Mouse (Mus musculus) CH12.LX (cell line): ENCODE measurements around the gene Hyal2.
A peak's percentile ranks its signal among the peaks of the same experiment; 100 is the strongest.

Experiments
- CTCF ChIP-seq, 2 experiments: IDR thresholded peaks in 1 of 2; conservative IDR thresholded peaks in 1 of 2; 2 replicates each; pipeline ENCODE4 v1.5.1; 2011 to 2012; ENCODE audit warnings: low read depth in 2 of 2, low read length in 2 of 2, improper control_type of control experiment in 1 of 2, inconsistent platforms in 1 of 2, mild to moderate bottlenecking in 1 of 2, moderate library complexity in 1 of 2
- E2F4 ChIP-seq: IDR thresholded peaks from 2 replicates; pipeline ENCODE4 v1.6.1; 2011; ENCODE audit warnings: low read depth, low read length, improper control_type of control experiment; ENCODE audit not compliant: insufficient replicate concordance
- EP300 ChIP-seq: IDR thresholded peaks from 2 replicates; pipeline ENCODE4 v1.6.1; 2011; ENCODE audit warnings: low read length, improper control_type of control experiment
- HCFC1 ChIP-seq: IDR thresholded peaks from 2 replicates; pipeline ENCODE4 v1.6.1; 2012; ENCODE audit warnings: low read depth, mild to moderate bottlenecking, inconsistent platforms, low read length, improper control_type of control experiment
- MAFK ChIP-seq: IDR thresholded peaks from 2 replicates; pipeline ENCODE4 v1.6.1; 2011; ENCODE audit warnings: low read length, improper control_type of control experiment; ENCODE audit not compliant: insufficient replicate concordance
- MAX ChIP-seq: IDR thresholded peaks from 2 replicates; pipeline ENCODE4 v1.6.1; 2011; ENCODE audit warnings: low read length, improper control_type of control experiment
- MEF2A ChIP-seq: IDR thresholded peaks from 2 replicates; pipeline ENCODE4 v1.6.1; 2014; ENCODE audit warnings: low read depth, mild to moderate bottlenecking, inconsistent platforms, low read length, improper control_type of control experiment, borderline replicate concordance
- MXI1 ChIP-seq: IDR thresholded peaks from 2 replicates; pipeline ENCODE4 v1.6.1; 2011; ENCODE audit warnings: mild to moderate bottlenecking, low read depth, low read length, improper control_type of control experiment
- NELFE ChIP-seq: IDR thresholded peaks from 2 replicates; pipeline ENCODE4 v1.6.1; 2011; ENCODE audit warnings: low read depth, low read length, improper control_type of control experiment
- PAX5 ChIP-seq: IDR thresholded peaks from 2 replicates; pipeline ENCODE4 v1.6.1; 2012; ENCODE audit warnings: low read length, inconsistent platforms, mixed read lengths
- POLR2A ChIP-seq: IDR thresholded peaks from 2 replicates; pipeline ENCODE4 v1.6.1; 2011; ENCODE audit warnings: low read depth, mild to moderate bottlenecking, improper control_type of control experiment, low read length
- USF2 ChIP-seq: conservative IDR thresholded peaks from 2 replicates; pipeline ENCODE4 v1.6.1; 2011; ENCODE audit warnings: low read depth, low read length, improper control_type of control experiment
- ZNF384 ChIP-seq: IDR thresholded peaks from 2 replicates; pipeline ENCODE4 v1.6.1; 2012; ENCODE audit warnings: low read depth, low read length, improper control_type of control experiment, inconsistent platforms

- TF ChIP-seq HCFC1 (no peak), PAX5 (no peak), MAFK (no peak), E2F4 (no peak), MXI1 (no peak), CTCF (conservative IDR thresholded peaks at IDR 0.05 in 1 of 2, IDR thresholded peaks at IDR 0.05 in 1 of 2; ENCODE audit: low read depth in 2 of 2, low read length in 2 of 2) (peak in 1 of 2 experiments; percentile 37; a peak in 2 of 4 replicates), POLR2A (no peak), USF2 (no peak), MEF2A (no peak), ZNF384 (peak; percentile 35), NELFE (no peak), MAX (no peak), EP300 (no peak)
Measured at GRCm38 (mm10) chr9:107617461-107617860, 49.7 kb downstream of the Hyal2 start.
